Mouse (Mus musculus): ENCODE measurements around the gene Nup160.
A peak's percentile ranks its signal among the peaks of the same experiment; 100 is the strongest.

GRCm38 (mm10) chr2:90745740-90746537 lies 68.9 kb downstream of the Nup160 start:
- TF ChIP-seq CTCF (IDR thresholded peaks at IDR 0.05; ENCODE audit: low read depth) (no peak), EP300 (IDR thresholded peaks at IDR 0.05; ENCODE audit: low read depth) (0 out of 2 replicates have a peak, but pooled peaks have one; percentile 23)
